Mouse (Mus musculus): ENCODE measurements at regions not wholly inside any gene's neighbourhood (a gene's known extent, or its start where the extent isn't known, plus 50 kb on each side); places are given as distances from the start of the nearest gene placed in this dataset.

- Histone ChIP-seq H3K36me3 (ENCODE audit: control insufficient read depth, insufficient read depth, low read length) (no peaks in the 10 kb centered on the region), H3K9ac (ENCODE audit: low read length) (no peak overlapping the region), H3K27me3 (ENCODE audit: control insufficient read depth, insufficient read depth, low read length) (no peaks in the 10 kb centered on the region), H3K4me1 (ENCODE audit: control insufficient read depth, insufficient read depth, low read length) (no peaks in the 10 kb centered on the region), H3K27ac (ENCODE audit: low read length) (no peak overlapping the region), H3K9me3 (replicated peaks; ENCODE audit: control insufficient read depth, low read length) (no peaks in the 10 kb centered on the region), H3K4me3 (replicated peaks; ENCODE audit: low read length) (no peak overlapping the region), H3K4me2 (ENCODE audit: low read depth, low read length) (no peak overlapping the region)
- 68% methylated on average over 2 of the region's 2 CpGs for WGBS
- ATAC-seq (ENCODE audit: insufficient read depth, low FRiP score), result no peak
Measured at GRCm38 (mm10) chr16:73424311-73424710, 987.3 kb downstream of the Robo2 start.

DNA sequence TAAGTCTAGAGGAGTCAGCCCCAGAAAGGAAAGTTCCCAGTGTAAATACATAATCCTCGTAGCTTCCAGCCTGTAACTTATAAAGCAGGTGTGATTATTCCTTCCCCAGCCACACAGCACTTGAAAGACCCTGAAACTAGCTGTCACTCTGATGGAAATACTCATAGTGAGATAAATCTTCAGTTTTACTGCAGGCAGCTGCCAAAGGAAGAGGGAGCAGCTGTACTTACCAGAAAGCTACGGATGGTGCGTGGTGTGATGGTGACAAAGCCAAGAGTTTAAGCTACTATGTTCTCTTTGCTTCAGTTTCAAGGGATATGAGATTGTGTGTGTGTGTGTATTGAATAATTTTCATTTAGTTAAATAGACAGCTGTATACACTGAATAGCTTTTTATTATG, 1007.1 kb downstream of the Robo2 start:
- H3K4me1 ChIP-seq (ENCODE audit: control insufficient read depth, insufficient read depth, low read length), result no peaks in the 10 kb centered on the region
- no peaks in the 10 kb centered on the region for H3K36me3 ChIP-seq (ENCODE audit: control insufficient read depth, insufficient read depth, low read length)
- no peak overlapping the region for H3K4me3 ChIP-seq (replicated peaks; ENCODE audit: low read length)
- H3K27me3 ChIP-seq (ENCODE audit: control insufficient read depth, insufficient read depth, low read length), result no peaks in the 10 kb centered on the region
- H3K4me2 ChIP-seq (ENCODE audit: low read depth, low read length), result 0 out of 2 replicates have a peak overlapping the region, but pooled peaks have one; percentile 24
- H3K9ac ChIP-seq (ENCODE audit: low read length), result no peak overlapping the region
- H3K9me3 ChIP-seq (replicated peaks; ENCODE audit: control insufficient read depth, low read length), result no peaks in the 10 kb centered on the region
- H3K27ac ChIP-seq (ENCODE audit: low read length), result no peak overlapping the region
- ATAC-seq (ENCODE audit: insufficient read depth, low FRiP score), result no peak
- 39% methylated on average over 3 of the region's 3 CpGs for WGBS

DNA sequence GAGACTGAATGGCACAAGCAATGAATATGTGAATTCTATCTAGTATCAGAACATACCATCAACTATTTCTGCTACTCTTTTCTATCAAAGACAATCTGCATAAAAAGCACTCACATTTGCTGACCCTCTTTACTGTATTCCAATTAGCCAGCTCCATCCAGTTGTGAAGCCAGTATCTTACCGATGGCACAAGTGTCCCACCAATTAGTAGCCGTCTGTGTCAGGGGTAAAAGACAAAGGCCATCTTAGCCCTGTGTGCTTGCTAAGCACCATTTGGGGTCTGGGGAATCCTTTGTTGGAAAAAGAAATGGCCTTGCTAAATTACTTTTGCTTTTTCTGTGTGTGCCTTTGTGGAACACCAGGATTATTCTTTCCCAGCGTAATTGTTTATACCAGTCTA, 1007.5 kb downstream of the Robo2 start:
- WGBS, result 57% methylated on average over 3 of the region's 3 CpGs

GRCm38 (mm10) chr16:73379056-73379455, 1032.6 kb downstream of the Robo2 start:
- WGBS, result 60% methylated on average over 2 of the region's 2 CpGs
- H3K4me2 ChIP-seq (ENCODE audit: low read depth, low read length), result no peak overlapping the region
- H3K9ac ChIP-seq (ENCODE audit: low read length), result no peak overlapping the region
- H3K9me3 ChIP-seq (replicated peaks; ENCODE audit: control insufficient read depth, low read length), result no peaks in the 10 kb centered on the region
- no peak overlapping the region for H3K4me3 ChIP-seq (replicated peaks; ENCODE audit: low read length)
- no peaks in the 10 kb centered on the region for H3K27me3 ChIP-seq (ENCODE audit: control insufficient read depth, insufficient read depth, low read length)
- no peaks in the 10 kb centered on the region for H3K36me3 ChIP-seq (ENCODE audit: control insufficient read depth, insufficient read depth, low read length)
- no peak overlapping the region for H3K27ac ChIP-seq (ENCODE audit: low read length)
- H3K4me1 ChIP-seq (ENCODE audit: control insufficient read depth, insufficient read depth, low read length), result no peaks in the 10 kb centered on the region
- no peak for ATAC-seq (ENCODE audit: insufficient read depth, low FRiP score)

More for the DNA sequence above, 1007.5 kb downstream of the Robo2 start:
- H3K9me3 ChIP-seq (replicated peaks; ENCODE audit: control insufficient read depth, low read length), result no peaks in the 10 kb centered on the region
- H3K9ac ChIP-seq (ENCODE audit: low read length), result no peak overlapping the region
- H3K4me1 ChIP-seq (ENCODE audit: control insufficient read depth, insufficient read depth, low read length), result no peaks in the 10 kb centered on the region
- no peak overlapping the region for H3K27ac ChIP-seq (ENCODE audit: low read length)
- no peaks in the 10 kb centered on the region for H3K36me3 ChIP-seq (ENCODE audit: control insufficient read depth, insufficient read depth, low read length)
- H3K4me2 ChIP-seq (ENCODE audit: low read depth, low read length), result 0 out of 2 replicates have a peak overlapping the region, but pooled peaks have one; percentile 24
- ATAC-seq (ENCODE audit: insufficient read depth, low FRiP score), result no peak
- H3K27me3 ChIP-seq (ENCODE audit: control insufficient read depth, insufficient read depth, low read length), result no peaks in the 10 kb centered on the region
- no peak overlapping the region for H3K4me3 ChIP-seq (replicated peaks; ENCODE audit: low read length)

GRCm38 (mm10) chr16:73374608-73375165, 1036.9 kb downstream of the Robo2 start:
- H3K4me3 ChIP-seq (replicated peaks; ENCODE audit: low read length), result no peak overlapping the region
- no peaks in the 10 kb centered on the region for H3K36me3 ChIP-seq (ENCODE audit: control insufficient read depth, insufficient read depth, low read length)
- H3K4me1 ChIP-seq (ENCODE audit: control insufficient read depth, insufficient read depth, low read length), result no peaks in the 10 kb centered on the region
- no peaks in the 10 kb centered on the region; the same call in 1 of the 2 replicates for H3K9me3 ChIP-seq (replicated peaks; ENCODE audit: control insufficient read depth, low read length)
- WGBS, result 77% methylated on average over 3 of the region's 3 CpGs
- H3K9ac ChIP-seq (ENCODE audit: low read length), result no peak overlapping the region
- no peaks in the 10 kb centered on the region for H3K27me3 ChIP-seq (ENCODE audit: control insufficient read depth, insufficient read depth, low read length)
- no peak overlapping the region for H3K27ac ChIP-seq (ENCODE audit: low read length)
- no peak for ATAC-seq (ENCODE audit: insufficient read depth, low FRiP score)
- H3K4me2 ChIP-seq (ENCODE audit: low read depth, low read length), result no peak overlapping the region

DNA sequence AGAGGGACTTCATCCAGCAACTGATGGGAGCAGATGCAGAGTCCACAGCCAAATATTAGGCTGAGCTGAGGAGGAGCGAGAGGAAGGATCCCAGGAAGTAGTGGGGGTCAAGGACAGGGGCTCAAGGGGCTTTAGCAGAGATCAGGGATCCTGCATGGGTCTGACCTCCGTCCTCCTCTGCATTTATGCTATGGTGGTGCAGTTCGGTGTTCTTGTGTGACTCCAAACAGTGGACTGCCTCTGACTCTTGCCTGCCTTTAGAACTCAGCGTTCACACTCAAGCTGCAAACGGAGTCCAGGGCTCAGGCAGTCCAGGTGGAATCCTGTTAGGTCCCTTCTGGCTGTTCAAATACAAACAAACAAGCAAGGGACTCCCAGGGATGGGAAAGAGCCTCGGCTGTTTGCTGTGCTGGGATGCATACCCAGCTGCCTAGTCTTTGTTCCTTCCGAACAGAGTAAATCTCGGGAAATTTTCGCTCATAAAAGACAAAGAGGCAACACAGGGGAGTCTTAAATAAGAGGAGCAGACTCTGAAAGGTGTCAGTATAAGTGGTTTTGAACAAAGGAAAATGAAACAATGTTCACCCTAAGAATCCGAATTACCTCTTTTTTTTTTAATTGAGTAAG, 1042.9 kb downstream of the Robo2 start:
- no peak overlapping the region for H3K4me3 ChIP-seq (replicated peaks; ENCODE audit: low read length)
- no peak overlapping the region for H3K27ac ChIP-seq (ENCODE audit: low read length)
- peaks cover 7% of the 10 kb centered on the region for H3K4me1 ChIP-seq (ENCODE audit: control insufficient read depth, insufficient read depth, low read length)
- H3K27me3 ChIP-seq (ENCODE audit: control insufficient read depth, insufficient read depth, low read length), result no peaks in the 10 kb centered on the region
- no peak for ATAC-seq (ENCODE audit: insufficient read depth, low FRiP score)
- no peaks in the 10 kb centered on the region for H3K36me3 ChIP-seq (ENCODE audit: control insufficient read depth, insufficient read depth, low read length)
- 53% methylated on average over 10 of the region's 10 CpGs for WGBS
- H3K9ac ChIP-seq (ENCODE audit: low read length), result no peak overlapping the region
- peak overlapping the region; percentile 41; the same call in 1 of the 2 replicates for H3K4me2 ChIP-seq (ENCODE audit: low read depth, low read length)
- no peaks in the 10 kb centered on the region; the same call in 1 of the 2 replicates for H3K9me3 ChIP-seq (replicated peaks; ENCODE audit: control insufficient read depth, low read length)

DNA sequence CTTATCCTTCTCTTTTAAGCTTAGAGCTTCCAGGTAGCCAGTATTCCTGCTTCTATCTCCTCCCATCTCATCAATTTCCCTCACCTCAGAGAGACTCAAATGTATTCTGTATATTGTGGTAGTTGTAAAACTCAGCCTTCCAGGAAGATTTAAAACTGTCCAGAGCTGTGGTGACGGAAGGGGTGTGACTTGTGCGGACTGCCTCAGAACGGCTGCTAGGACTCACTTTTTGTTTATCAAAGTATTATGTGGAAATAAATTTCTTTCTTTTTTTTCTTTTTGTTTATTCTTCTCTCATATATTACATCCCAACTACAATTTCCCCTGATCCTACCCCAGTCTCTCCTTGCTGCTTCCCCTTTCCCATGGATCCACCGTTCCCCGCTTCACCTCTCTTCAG, 1043.7 kb downstream of the Robo2 start:
- WGBS, result 51% methylated on average over 5 of the region's 5 CpGs
- Histone ChIP-seq H3K9ac (ENCODE audit: low read length) (no peak overlapping the region), H3K36me3 (ENCODE audit: control insufficient read depth, insufficient read depth, low read length) (no peaks in the 10 kb centered on the region), H3K4me1 (ENCODE audit: control insufficient read depth, insufficient read depth, low read length) (peaks cover 7% of the 10 kb centered on the region), H3K4me3 (replicated peaks; ENCODE audit: low read length) (peak overlapping the region; percentile 18; the same call in 1 of the 2 replicates), H3K27me3 (ENCODE audit: control insufficient read depth, insufficient read depth, low read length) (no peaks in the 10 kb centered on the region), H3K4me2 (ENCODE audit: low read depth, low read length) (peak overlapping the region; percentile 41), H3K27ac (ENCODE audit: low read length) (no peak overlapping the region), H3K9me3 (replicated peaks; ENCODE audit: control insufficient read depth, low read length) (no peaks in the 10 kb centered on the region; the same call in 1 of the 2 replicates)
- ATAC-seq (ENCODE audit: insufficient read depth, low FRiP score), result no peak

GRCm38 (mm10) chr16:73367226-73367840, 1044.3 kb downstream of the Robo2 start:
- no peak overlapping the region for H3K27ac ChIP-seq (ENCODE audit: low read length)
- no peaks in the 10 kb centered on the region; the same call in 1 of the 2 replicates for H3K9me3 ChIP-seq (replicated peaks; ENCODE audit: control insufficient read depth, low read length)
- peak overlapping the region; percentile 18 for H3K4me3 ChIP-seq (replicated peaks; ENCODE audit: low read length)
- WGBS, result 56% methylated on average over 17 of the region's 17 CpGs
- 0 out of 2 replicates have a peak, but pooled peaks have one; percentile 33 for ATAC-seq (ENCODE audit: insufficient read depth, low FRiP score)
- peak overlapping the region; percentile 41 for H3K4me2 ChIP-seq (ENCODE audit: low read depth, low read length)
- no peaks in the 10 kb centered on the region for H3K27me3 ChIP-seq (ENCODE audit: control insufficient read depth, insufficient read depth, low read length)
- H3K4me1 ChIP-seq (ENCODE audit: control insufficient read depth, insufficient read depth, low read length), result peaks cover 7% of the 10 kb centered on the region
- H3K9ac ChIP-seq (ENCODE audit: low read length), result no peak overlapping the region
- no peaks in the 10 kb centered on the region for H3K36me3 ChIP-seq (ENCODE audit: control insufficient read depth, insufficient read depth, low read length)

DNA sequence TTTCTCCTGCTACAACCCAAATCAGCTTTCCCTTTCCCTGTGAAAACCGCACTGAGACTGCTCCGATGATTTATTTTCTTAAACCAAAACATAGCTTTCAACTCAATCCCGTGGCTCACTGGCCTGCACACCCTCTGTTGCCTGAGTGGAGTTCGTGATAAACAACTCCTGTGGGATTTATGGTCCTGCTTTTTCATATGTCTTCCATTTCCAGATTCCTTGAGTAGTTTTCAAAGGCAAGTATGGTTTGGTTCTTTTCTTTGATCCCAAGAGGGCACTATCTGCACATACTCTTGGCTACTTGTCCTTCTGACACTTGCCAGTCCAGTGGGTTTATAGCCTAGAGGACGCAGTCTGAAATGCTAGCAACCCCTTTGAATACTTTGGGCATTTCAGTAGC, 1042.6 kb downstream of the Robo1 start:
- Histone ChIP-seq H3K4me1 (ENCODE audit: control insufficient read depth, insufficient read depth, low read length) (no peaks in the 10 kb centered on the region), H3K9me3 (replicated peaks; ENCODE audit: control insufficient read depth, low read length) (no peaks in the 10 kb centered on the region), H3K4me3 (replicated peaks; ENCODE audit: low read length) (no peak overlapping the region), H3K36me3 (ENCODE audit: control insufficient read depth, insufficient read depth, low read length) (no peaks in the 10 kb centered on the region), H3K27ac (ENCODE audit: low read length) (no peak overlapping the region), H3K9ac (ENCODE audit: low read length) (no peak overlapping the region), H3K27me3 (ENCODE audit: control insufficient read depth, insufficient read depth, low read length) (no peaks in the 10 kb centered on the region), H3K4me2 (ENCODE audit: low read depth, low read length) (no peak overlapping the region)
- no peak for ATAC-seq (ENCODE audit: insufficient read depth, low FRiP score)
- 38% methylated on average over 5 of the region's 5 CpGs for WGBS

All from stomach, embryonic 16.5 days (tissue).